In the genomic region with DNA sequence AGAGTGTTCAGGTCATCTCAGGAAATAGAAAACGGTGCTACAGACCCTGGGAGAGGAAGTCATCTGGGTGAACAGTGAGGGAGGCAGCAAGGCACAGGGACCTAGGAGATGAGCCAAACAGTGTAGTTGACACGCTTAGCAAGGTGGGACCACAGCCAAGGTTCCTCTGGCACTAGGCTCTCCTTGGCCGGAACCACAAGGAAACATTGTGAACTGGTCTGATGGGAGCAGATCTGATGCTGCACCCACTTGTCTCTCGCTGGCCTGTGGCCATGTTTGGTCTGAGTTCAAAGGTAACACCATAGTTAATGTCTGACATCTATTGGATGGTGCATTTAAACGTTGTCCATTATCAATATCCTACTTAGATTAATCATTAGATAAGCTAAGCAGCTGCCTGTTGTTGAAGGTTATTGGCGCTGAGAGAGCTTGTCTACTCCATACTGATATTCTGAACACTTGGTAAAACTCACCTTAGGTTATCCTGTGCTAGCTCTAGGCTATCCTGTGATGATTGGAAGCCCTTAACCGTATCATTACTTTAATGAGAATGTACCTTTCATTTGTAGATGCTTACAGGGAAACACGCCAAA, we compare ENCODE assay signal across 8 mouse cellular contexts.
A peak's percentile ranks its signal among the peaks of the same experiment; 100 is the strongest.
DNase-seq lines count a peak whose midpoint lies in the region; ATAC-seq lines count a peak whose summit lies in the region.

No protein-coding gene starts in this region.

- WGBS in midbrain, embryonic 11.5 days: 91% methylated on average over 8 of the region's 8 CpGs
- 76% methylated on average over 8 of the region's 8 CpGs for WGBS in forebrain, embryonic 15.5 days

- no peaks in the 10 kb centered on the region for H3K36me3 ChIP-seq in midbrain, embryonic 11.5 days (ENCODE audit: control insufficient read depth, insufficient read depth, low read length)
- no peaks in the 10 kb centered on the region for H3K36me3 ChIP-seq in forebrain, embryonic 15.5 days

- no peak for DNase-seq in frontal cortex, postnatal 36 days (ENCODE audit: low spot score in 2 of 2)
- peak; percentile 52 for DNase-seq in Muller cell, postnatal 12 days (ENCODE audit: inconsistent ontology term)
- DNase-seq in cerebellum, postnatal 25 days: peak; percentile 84 to 89
- DNase-seq in heart, postnatal 4 days: peak; percentile 86
- no peak for DNase-seq in embryo, embryonic 10.5 days (ENCODE audit: low spot score)
- DNase-seq in midbrain, embryonic 11.5 days (ENCODE audit: low spot score, missing footprints): no peak

- ATAC-seq in frontal cortex, adult (ENCODE audit: low TSS enrichment): 0 out of 2 replicates have a peak, but pooled peaks have one; percentile 44
- no peak for ATAC-seq in midbrain, embryonic 11.5 days (ENCODE audit: low FRiP score)
- no peak for ATAC-seq in forebrain, embryonic 15.5 days (replicated peaks)

- no peak overlapping the region for H3K9ac ChIP-seq in midbrain, embryonic 11.5 days (ENCODE audit: low read length)
- no peak overlapping the region for H3K9ac ChIP-seq in forebrain, embryonic 15.5 days (replicated peaks)

- H3K4me2 ChIP-seq in midbrain, embryonic 11.5 days: no peak overlapping the region
- H3K4me2 ChIP-seq in forebrain, embryonic 15.5 days (replicated peaks): no peak overlapping the region

- H3K27me3 ChIP-seq in midbrain, embryonic 11.5 days (ENCODE audit: control insufficient read depth, insufficient read depth, low read length): no peaks in the 10 kb centered on the region
- H3K27me3 ChIP-seq in forebrain, embryonic 15.5 days: no peaks in the 10 kb centered on the region

- no peak overlapping the region for H3K27ac ChIP-seq in midbrain, embryonic 11.5 days (ENCODE audit: low read depth, low read length)
- no peak overlapping the region for H3K27ac ChIP-seq in forebrain, embryonic 15.5 days (replicated peaks)

- no peaks in the 10 kb centered on the region for H3K4me1 ChIP-seq in midbrain, embryonic 11.5 days (ENCODE audit: control insufficient read depth, insufficient read depth, low read length)
- peaks cover 8% of the 10 kb centered on the region; the same call in 1 of the 2 replicates for H3K4me1 ChIP-seq in forebrain, embryonic 15.5 days

- H3K4me3 ChIP-seq in midbrain, embryonic 11.5 days (ENCODE audit: low read depth, low read length): no peak overlapping the region
- no peak overlapping the region for H3K4me3 ChIP-seq in forebrain, embryonic 15.5 days

- no peaks in the 10 kb centered on the region for H3K9me3 ChIP-seq in midbrain, embryonic 11.5 days (ENCODE audit: control insufficient read depth, low read length)
- no peaks in the 10 kb centered on the region for H3K9me3 ChIP-seq in forebrain, embryonic 15.5 days

Comparison
In these comparisons a context has a peak if more than half of its experiments do, and no peak if none do; other contexts are left out.
1. DNase-seq: peak in Muller cell, postnatal 12 days (single experiment), cerebellum, postnatal 25 days (2 of 2) and heart, postnatal 4 days (single experiment); none in frontal cortex, postnatal 36 days (0 of 2), embryo, embryonic 10.5 days (single experiment) and midbrain, embryonic 11.5 days (single experiment).